Mouse (Mus musculus): ENCODE measurements around the gene Fam213a. TPM values are rescaled to one million over a fixed set of nuclear protein-coding genes. Genes with fewer than 3 reads are reported as not detected.

Gene Fam213a
- total and polyA plus RNA-seq, 2 experiments from 2014 or later, result 9.4 to 25.7 TPM

- WGBS, result 76% methylated on average over 6 of the region's 6 CpGs
- Histone ChIP-seq H3K9me3 (replicated peaks; ENCODE audit: control insufficient read depth, low read length) (no peaks in the 10 kb centered on the region), H3K27ac (ENCODE audit: low read depth) (no peak overlapping the region), H3K36me3 (replicated peaks; ENCODE audit: control insufficient read depth, insufficient read depth, low read length) (no peaks in the 10 kb centered on the region), H3K27me3 (ENCODE audit: control insufficient read depth, insufficient read depth, low read length) (no peaks in the 10 kb centered on the region), H3K9ac (replicated peaks; ENCODE audit: low read depth, low read length) (no peak overlapping the region), H3K4me3 (ENCODE audit: low read depth, low read length) (no peak overlapping the region), H3K4me1 (ENCODE audit: control insufficient read depth, insufficient read depth) (no peaks in the 10 kb centered on the region), H3K4me2 (ENCODE audit: low read depth, low read length) (no peak overlapping the region)
- ATAC-seq (ENCODE audit: insufficient read depth, low read depth), result peak; percentile 48; the same call in 1 of the 2 replicates
- TF ChIP-seq CTCF (IDR thresholded peaks at IDR 0.05; ENCODE audit: low read depth) (peak; percentile 88), EP300 (IDR thresholded peaks at IDR 0.05; ENCODE audit: low read depth) (no peak)
- DNase-seq (ENCODE audit: low spot score), result peak; percentile 63
These were observed 38.4 kb downstream of the Fam213a start for GRCm38 (mm10) chr14:40975127-40975721.

GRCm38 (mm10) chr14:40968051-40968450 lies 45.5 kb downstream of the Fam213a start:
- DNase-seq (ENCODE audit: low spot score), result no peak
- no peak overlapping the region for H3K9ac ChIP-seq (replicated peaks; ENCODE audit: low read depth, low read length)
- WGBS, result 76% methylated on average over 2 of the region's 2 CpGs

GRCm38 (mm10) chr14:40967598-40967900 lies 46.0 kb downstream of the Fam213a start:
- Histone ChIP-seq H3K9me3 (replicated peaks; ENCODE audit: control insufficient read depth, low read length) (no peaks in the 10 kb centered on the region), H3K27me3 (ENCODE audit: control insufficient read depth, insufficient read depth, low read length) (no peaks in the 10 kb centered on the region), H3K4me1 (ENCODE audit: control insufficient read depth, insufficient read depth) (peaks cover 14% of the 10 kb centered on the region), H3K4me3 (ENCODE audit: low read depth, low read length) (peak overlapping the region; percentile 95), H3K4me2 (ENCODE audit: low read depth, low read length) (peak overlapping the region; percentile 89), H3K9ac (replicated peaks; ENCODE audit: low read depth, low read length) (peak overlapping the region; percentile 88; the same call in 1 of the 2 replicates), H3K27ac (ENCODE audit: low read depth) (peak overlapping the region; percentile 89), H3K36me3 (replicated peaks; ENCODE audit: control insufficient read depth, insufficient read depth, low read length) (no peaks in the 10 kb centered on the region)
- ATAC-seq (ENCODE audit: insufficient read depth, low read depth) (no peak), DNase-seq (ENCODE audit: low spot score) (no peak)
- WGBS, result 4% methylated on average over 6 of the region's 6 CpGs
- no peak for TF ChIP-seq CTCF (IDR thresholded peaks at IDR 0.05; ENCODE audit: low read depth)
- TF ChIP-seq EP300 (IDR thresholded peaks at IDR 0.05; ENCODE audit: low read depth), result no peak

More at GRCm38 (mm10) chr14:40968051-40968450, 45.5 kb downstream of the Fam213a start:
- H3K4me2 ChIP-seq (ENCODE audit: low read depth, low read length), result no peak overlapping the region
- no peak for ATAC-seq (ENCODE audit: insufficient read depth, low read depth)
- no peak overlapping the region for H3K4me3 ChIP-seq (ENCODE audit: low read depth, low read length)
- no peaks in the 10 kb centered on the region for H3K36me3 ChIP-seq (replicated peaks; ENCODE audit: control insufficient read depth, insufficient read depth, low read length)
- no peak for TF ChIP-seq EP300 (IDR thresholded peaks at IDR 0.05; ENCODE audit: low read depth)
- no peak for TF ChIP-seq CTCF (IDR thresholded peaks at IDR 0.05; ENCODE audit: low read depth)
- no peak overlapping the region; the same call in 1 of the 2 replicates for H3K27ac ChIP-seq (ENCODE audit: low read depth)
- H3K4me1 ChIP-seq (ENCODE audit: control insufficient read depth, insufficient read depth), result peaks cover 14% of the 10 kb centered on the region
- no peaks in the 10 kb centered on the region for H3K9me3 ChIP-seq (replicated peaks; ENCODE audit: control insufficient read depth, low read length)
- H3K27me3 ChIP-seq (ENCODE audit: control insufficient read depth, insufficient read depth, low read length), result no peaks in the 10 kb centered on the region

- Histone ChIP-seq H3K4me2 (ENCODE audit: low read depth, low read length) (peak overlapping the region; percentile 89), H3K36me3 (replicated peaks; ENCODE audit: control insufficient read depth, insufficient read depth, low read length) (no peaks in the 10 kb centered on the region), H3K4me3 (ENCODE audit: low read depth, low read length) (peak overlapping the region; percentile 95), H3K27ac (ENCODE audit: low read depth) (peak overlapping the region; percentile 89), H3K9me3 (replicated peaks; ENCODE audit: control insufficient read depth, low read length) (no peaks in the 10 kb centered on the region), H3K9ac (replicated peaks; ENCODE audit: low read depth, low read length) (peak overlapping the region; percentile 88), H3K4me1 (ENCODE audit: control insufficient read depth, insufficient read depth) (peaks cover 14% of the 10 kb centered on the region), H3K27me3 (ENCODE audit: control insufficient read depth, insufficient read depth, low read length) (no peaks in the 10 kb centered on the region)
- ATAC-seq (ENCODE audit: insufficient read depth, low read depth), result peak; percentile 93
- TF ChIP-seq CTCF (IDR thresholded peaks at IDR 0.05; ENCODE audit: low read depth), result no peak
- TF ChIP-seq EP300 (IDR thresholded peaks at IDR 0.05; ENCODE audit: low read depth), result 0 out of 2 replicates have a peak, but pooled peaks have one; percentile 23
- DNase-seq (ENCODE audit: low spot score), result peak; percentile 98
- under 1% methylated on average over 47 of the region's 62 CpGs for WGBS
These were observed 46.6 kb downstream of the Fam213a start for GRCm38 (mm10) chr14:40966862-40967597.

- WGBS, result under 1% methylated on average over 52 of the region's 54 CpGs
- no peak for DNase-seq (ENCODE audit: low spot score)
- H3K9ac ChIP-seq (replicated peaks; ENCODE audit: low read depth, low read length), result peak within 1 kb of the TSS; percentile 88
- peak within 1 kb of the TSS; percentile 89 for H3K27ac ChIP-seq (ENCODE audit: low read depth)
- no peaks in the 10 kb centered on the region for H3K27me3 ChIP-seq (ENCODE audit: control insufficient read depth, insufficient read depth, low read length)
- ATAC-seq (ENCODE audit: insufficient read depth, low read depth), result peak; percentile 40; the same call in 1 of the 2 replicates
- H3K4me1 ChIP-seq (ENCODE audit: control insufficient read depth, insufficient read depth), result peaks cover 14% of the 10 kb centered on the region
- H3K4me2 ChIP-seq (ENCODE audit: low read depth, low read length), result peak within 1 kb of the TSS; percentile 89
- no peaks in the 10 kb centered on the region for H3K36me3 ChIP-seq (replicated peaks; ENCODE audit: control insufficient read depth, insufficient read depth, low read length)
- H3K4me3 ChIP-seq (ENCODE audit: low read depth, low read length), result peak within 1 kb of the TSS; percentile 95
- no peak for TF ChIP-seq EP300 (IDR thresholded peaks at IDR 0.05; ENCODE audit: low read depth)
- no peak for TF ChIP-seq CTCF (IDR thresholded peaks at IDR 0.05; ENCODE audit: low read depth)
- H3K9me3 ChIP-seq (replicated peaks; ENCODE audit: control insufficient read depth, low read length), result no peaks in the 10 kb centered on the region
These were observed 47.2 kb downstream of the Fam213a start, which contains the start of gene Tspan14 for GRCm38 (mm10) chr14:40966392-40966861. Gene Tspan14 (minus strand): TSS chr14:40966807.
